Mouse (Mus musculus) embryo, embryonic 11.5 days (tissue): ENCODE measurements around the gene Sik3.
"Not testable (repeated sequence)": the region's sequence is repeated elsewhere in the genome, so short reads cannot be mapped to it uniquely, and the experiment has no call there.

Experiments
- DNase-seq: peaks from one replicate; pipeline ENCODE4 v3.0.0-alpha.2; 2012; ENCODE audit warnings: low read depth, low spot score

Sik3 gene

GRCm38 (mm10) chr9:46151704-46152040 lies 139.1 kb downstream of the Sik3 start:
- no peak for DNase-seq

- no peak for DNase-seq
These were observed 139.7 kb downstream of the Sik3 start for GRCm38 (mm10) chr9:46152067-46153015.

- DNase-seq: no peak
These were observed 141.8 kb downstream of the Sik3 start for GRCm38 (mm10) chr9:46154469-46154868.

- DNase-seq: no peak
These were observed 142.4 kb downstream of the Sik3 start for GRCm38 (mm10) chr9:46155026-46155425.

- DNase-seq: not testable (repeated sequence)
These were observed 143.2 kb downstream of the Sik3 start for GRCm38 (mm10) chr9:46155818-46156217.

GRCm38 (mm10) chr9:46156711-46157110 lies 144.1 kb downstream of the Sik3 start:
- DNase-seq: no peak

- DNase-seq: no peak
These were observed 145.7 kb downstream of the Sik3 start for GRCm38 (mm10) chr9:46158273-46158813.

- DNase-seq: no peak
These were observed 150.8 kb downstream of the Sik3 start for GRCm38 (mm10) chr9:46163430-46163829.

- DNase-seq: no peak
These were observed 156.2 kb downstream of the Sik3 start for GRCm38 (mm10) chr9:46168802-46169201.

GRCm38 (mm10) chr9:46172251-46172650 lies 159.6 kb downstream of the Sik3 start:
- no peak for DNase-seq

GRCm38 (mm10) chr9:46172953-46173352 lies 160.3 kb downstream of the Sik3 start:
- no peak for DNase-seq

GRCm38 (mm10) chr9:46173919-46174318 lies 161.3 kb downstream of the Sik3 start:
- no peak for DNase-seq

- DNase-seq: no peak
These were observed 162.2 kb downstream of the Sik3 start for GRCm38 (mm10) chr9:46174770-46175294.

GRCm38 (mm10) chr9:46175300-46175699 lies 162.7 kb downstream of the Sik3 start:
- DNase-seq: no peak

GRCm38 (mm10) chr9:46175938-46176375 lies 163.3 kb downstream of the Sik3 start:
- DNase-seq: no peak

GRCm38 (mm10) chr9:46176613-46177012 lies 164.0 kb downstream of the Sik3 start:
- no peak for DNase-seq

GRCm38 (mm10) chr9:46178595-46178994 lies 166.0 kb downstream of the Sik3 start:
- no peak for DNase-seq

GRCm38 (mm10) chr9:46181297-46181696 lies 168.7 kb downstream of the Sik3 start:
- no peak for DNase-seq

- no peak for DNase-seq
These were observed 171.9 kb downstream of the Sik3 start for GRCm38 (mm10) chr9:46184542-46184941.

GRCm38 (mm10) chr9:46185191-46185590 lies 172.6 kb downstream of the Sik3 start:
- no peak for DNase-seq

- no peak for DNase-seq
These were observed 173.8 kb downstream of the Sik3 start for GRCm38 (mm10) chr9:46186387-46186786.

GRCm38 (mm10) chr9:46188370-46188769 lies 175.8 kb downstream of the Sik3 start:
- no peak for DNase-seq

GRCm38 (mm10) chr9:46188956-46189355 lies 176.3 kb downstream of the Sik3 start:
- DNase-seq: no peak
